Mouse (Mus musculus): ENCODE data around the gene Jund.

The Jund gene

DNA sequence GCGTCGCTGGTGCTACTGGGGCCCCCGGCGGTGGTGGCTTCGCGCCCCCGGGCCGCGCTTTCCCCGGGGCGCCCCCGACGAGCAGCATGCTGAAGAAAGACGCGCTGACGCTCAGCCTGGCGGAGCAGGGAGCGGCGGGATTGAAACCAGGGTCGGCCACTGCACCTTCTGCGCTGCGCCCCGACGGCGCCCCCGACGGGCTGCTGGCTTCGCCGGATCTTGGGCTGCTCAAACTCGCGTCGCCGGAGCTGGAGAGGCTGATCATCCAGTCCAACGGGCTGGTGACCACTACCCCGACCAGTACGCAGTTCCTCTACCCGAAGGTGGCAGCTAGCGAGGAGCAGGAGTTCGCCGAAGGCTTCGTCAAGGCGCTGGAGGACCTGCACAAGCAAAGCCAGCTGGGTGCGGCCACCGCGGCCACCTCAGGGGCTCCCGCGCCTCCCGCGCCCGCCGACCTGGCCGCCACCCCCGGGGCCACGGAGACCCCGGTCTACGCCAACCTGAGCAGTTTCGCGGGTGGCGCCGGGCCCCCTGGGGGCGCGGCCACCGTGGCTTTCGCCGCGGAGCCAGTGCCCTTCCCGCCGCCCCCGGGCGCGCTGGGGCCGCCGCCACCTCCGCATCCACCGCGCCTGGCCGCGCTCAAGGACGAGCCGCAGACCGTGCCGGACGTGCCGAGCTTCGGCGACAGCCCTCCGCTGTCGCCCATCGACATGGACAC is 526 bp downstream of the Jund start:
- DNase-seq (ENCODE audit: inconsistent age in 2 of 2, low spot score in 1 of 2): no peak

DNA sequence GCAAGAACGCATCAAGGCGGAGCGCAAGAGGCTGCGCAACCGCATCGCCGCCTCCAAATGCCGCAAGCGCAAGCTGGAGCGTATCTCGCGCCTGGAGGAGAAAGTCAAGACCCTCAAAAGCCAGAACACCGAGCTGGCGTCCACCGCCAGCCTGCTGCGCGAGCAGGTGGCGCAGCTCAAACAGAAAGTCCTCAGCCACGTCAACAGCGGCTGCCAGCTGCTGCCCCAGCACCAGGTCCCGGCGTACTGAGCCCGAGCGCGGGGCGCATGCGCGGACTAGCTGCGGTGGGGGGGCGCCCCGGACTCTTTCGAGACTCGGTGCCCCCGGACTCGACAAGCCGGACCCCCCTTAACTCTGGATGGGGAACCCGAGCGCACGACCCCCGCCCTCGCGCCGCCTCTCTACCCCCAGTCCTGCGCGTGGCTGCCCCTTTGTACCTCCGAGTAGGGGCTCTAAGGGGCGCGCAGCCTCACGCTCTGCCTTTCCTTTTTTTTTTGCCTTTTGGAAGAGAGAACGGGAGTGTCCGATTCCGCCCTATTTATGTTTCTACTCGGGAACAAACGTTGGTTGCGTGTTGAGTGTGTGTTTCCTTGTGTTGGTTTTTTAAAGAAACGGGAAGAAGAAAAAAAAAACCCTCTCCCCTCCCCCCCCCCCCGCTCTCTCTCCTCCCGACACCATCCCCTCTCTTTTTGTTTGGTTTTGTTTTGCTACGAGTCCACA is 1.2 kb downstream of the Jund start:
- DNase-seq (ENCODE audit: inconsistent age in 2 of 2, low spot score in 1 of 2): peak; percentile 88 to 95

DNA sequence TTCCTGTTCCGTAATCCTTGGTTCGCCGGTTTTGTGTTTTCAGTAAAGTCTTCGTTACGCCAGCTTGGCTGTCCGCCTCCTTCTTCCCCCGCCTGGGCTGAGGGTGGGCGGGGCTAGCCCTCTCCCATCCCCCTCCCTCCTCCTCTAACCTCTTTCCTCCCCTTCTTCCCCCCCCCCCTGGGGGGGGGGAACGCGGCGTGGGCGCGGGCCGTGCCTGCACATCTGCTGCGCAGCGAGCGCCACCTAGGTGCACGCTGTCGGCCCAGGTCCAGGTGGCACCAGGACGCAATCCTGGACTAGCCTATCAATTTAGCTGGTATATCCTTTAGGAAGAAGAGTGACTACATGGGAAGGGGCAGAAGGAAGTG is 1.8 kb downstream of the Jund start:
- peak; percentile 93 to 97 for DNase-seq (ENCODE audit: inconsistent age in 2 of 2, low spot score in 1 of 2)

DNA sequence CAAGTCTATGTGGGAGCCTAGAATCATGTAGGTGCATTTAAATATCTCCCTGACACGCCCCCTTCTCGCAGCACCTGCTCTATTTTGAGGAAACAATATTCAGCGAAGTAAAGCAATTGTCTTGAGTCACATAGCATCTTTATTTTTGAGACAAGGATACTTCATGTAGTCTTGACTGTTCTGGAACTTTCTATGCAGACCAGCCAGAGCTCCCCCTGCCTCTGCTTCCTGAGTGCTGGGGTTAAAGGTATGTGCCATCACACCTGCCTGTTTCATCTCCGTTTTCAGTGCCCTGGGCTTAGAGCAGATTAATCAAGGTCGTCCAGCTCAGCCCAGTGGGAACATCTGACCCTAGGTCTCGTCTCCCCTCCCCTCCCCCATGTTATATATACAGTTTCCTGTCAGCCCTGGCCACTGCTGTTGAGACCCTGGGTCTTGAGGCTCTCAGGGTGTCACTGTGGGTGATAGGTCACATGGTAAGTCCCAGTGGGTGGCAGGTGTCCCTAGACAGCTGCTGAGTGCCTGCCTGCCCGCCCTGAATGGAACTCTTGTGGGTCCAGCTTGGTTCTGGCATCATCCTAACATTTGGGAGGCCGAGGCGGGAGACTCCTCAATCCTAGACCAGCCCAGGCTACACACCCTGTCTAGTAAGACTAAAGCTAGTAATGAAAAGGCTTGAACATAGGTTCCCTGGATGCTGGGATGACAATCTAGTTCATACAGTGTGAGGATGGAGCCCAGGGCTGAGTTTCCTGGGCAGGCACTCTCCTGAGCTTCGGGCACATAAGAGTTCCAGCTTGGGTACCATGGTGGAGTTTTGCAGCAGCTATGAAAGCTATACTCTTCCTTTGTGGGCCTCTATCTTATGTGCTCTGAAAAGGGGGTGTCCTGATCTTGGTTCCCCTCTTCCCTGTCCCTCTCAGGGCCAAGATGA is 2.6 kb downstream of the Jund start:
- peak in 1 of 2 experiments; percentile 66 for DNase-seq (ENCODE audit: inconsistent age in 2 of 2, low spot score in 1 of 2)

DNA sequence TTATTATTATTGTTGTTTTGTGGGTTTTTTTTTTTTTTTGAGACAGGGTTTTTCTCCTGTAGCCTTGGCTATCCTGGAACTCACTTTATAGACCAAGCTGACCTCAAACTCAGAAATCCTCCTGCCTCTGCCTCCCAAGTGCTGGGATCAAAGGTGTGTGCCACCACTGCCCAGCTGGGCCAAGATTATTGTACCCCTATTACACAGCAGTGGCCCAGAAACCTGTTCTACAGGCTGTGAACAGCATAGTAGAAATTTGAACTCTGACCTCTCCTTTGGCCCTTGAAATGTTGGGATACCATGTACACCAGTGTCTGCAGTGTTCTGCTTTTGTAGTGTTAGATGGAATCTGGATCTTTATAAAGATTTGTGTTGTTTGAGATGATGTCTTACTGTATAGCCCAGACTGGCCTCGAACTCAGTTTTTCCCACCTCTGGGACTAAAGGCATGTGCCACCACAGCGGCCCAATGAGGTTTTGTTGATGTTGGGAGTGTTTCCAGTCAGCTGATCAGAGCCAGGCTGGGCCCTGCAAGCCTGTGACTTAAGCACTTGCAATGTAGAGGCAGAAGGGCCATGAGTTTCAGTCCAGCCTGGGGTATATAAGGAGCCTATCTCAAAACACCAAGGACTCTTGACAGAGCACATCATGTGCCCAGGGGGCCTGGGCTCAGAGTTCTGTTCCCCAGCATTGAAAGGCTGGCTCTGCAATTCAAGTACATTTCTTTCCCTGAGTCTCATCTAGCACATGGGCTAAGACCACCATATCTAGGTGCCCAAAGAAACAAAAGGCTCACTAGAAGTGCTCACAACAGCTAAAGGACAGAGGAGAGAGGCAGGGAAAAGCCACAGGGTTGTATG is 3.5 kb downstream of the Jund start:
- DNase-seq (ENCODE audit: inconsistent age in 2 of 2, low spot score in 1 of 2): no peak

GRCm38 (mm10) chr8:70702842-70703182 is 4.1 kb downstream of the Jund start:
- DNase-seq (ENCODE audit: inconsistent age in 2 of 2, low spot score in 1 of 2): peak; percentile 88 to 91

- DNase-seq (ENCODE audit: inconsistent age in 2 of 2, low spot score in 1 of 2): no peak
These were observed 4.5 kb downstream of the Jund start, which contains the start of gene Iqcn for GRCm38 (mm10) chr8:70703287-70703686. TSS of gene Iqcn (plus strand) at chr8:70703457.

- peak; percentile 76 to 87 for DNase-seq (ENCODE audit: inconsistent age in 2 of 2, low spot score in 1 of 2)
These were observed 9.5 kb downstream of the Jund start for GRCm38 (mm10) chr8:70708281-70708680.

- peak in 1 of 2 experiments; percentile 24 for DNase-seq (ENCODE audit: inconsistent age in 2 of 2, low spot score in 1 of 2)
These were observed 11.0 kb downstream of the Jund start for GRCm38 (mm10) chr8:70709794-70710193.

DNA sequence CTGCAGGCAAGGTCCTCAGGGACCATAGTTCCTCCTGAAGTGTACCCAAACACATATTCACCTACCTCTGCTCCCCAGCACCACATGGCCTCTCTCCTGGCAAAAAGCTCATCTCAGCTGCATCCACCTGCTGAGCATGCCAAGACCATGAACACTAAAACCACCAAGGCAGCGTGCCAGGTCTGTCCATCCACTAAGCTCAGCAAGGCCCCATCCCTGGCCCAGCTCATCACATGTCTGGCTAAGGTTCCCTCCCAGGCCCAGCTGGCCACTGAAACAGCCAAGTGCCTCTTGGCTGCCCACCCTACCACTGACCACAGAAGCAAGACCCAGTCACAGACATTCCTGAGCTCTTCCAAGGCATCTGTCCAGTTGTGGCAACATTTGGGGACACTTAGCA is 11.5 kb downstream of the Jund start:
- peak; percentile 51 to 75 for DNase-seq (ENCODE audit: inconsistent age in 2 of 2, low spot score in 1 of 2)

DNA sequence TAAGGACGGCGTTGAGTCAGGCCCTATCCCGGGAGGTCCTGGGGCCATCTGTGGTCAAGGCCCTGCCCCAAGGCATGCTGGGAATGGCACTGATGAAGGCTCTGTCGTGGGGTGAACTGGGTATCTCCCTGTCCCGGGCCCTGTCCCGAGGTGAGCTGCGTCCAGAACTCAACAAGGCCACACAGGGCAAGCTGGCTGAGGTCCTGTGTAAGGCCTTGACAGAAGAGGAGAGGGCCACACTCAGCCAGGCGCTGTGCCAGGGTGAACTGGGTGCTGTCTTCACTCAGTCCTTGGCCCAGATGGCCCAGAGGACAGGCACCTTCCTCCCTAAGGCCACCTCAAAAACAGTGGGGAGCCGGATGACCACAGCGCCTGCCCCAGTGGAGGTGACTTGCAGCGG is 12.3 kb downstream of the Jund start:
- DNase-seq (ENCODE audit: inconsistent age in 2 of 2, low spot score in 1 of 2): peak; percentile 87 to 94

DNA sequence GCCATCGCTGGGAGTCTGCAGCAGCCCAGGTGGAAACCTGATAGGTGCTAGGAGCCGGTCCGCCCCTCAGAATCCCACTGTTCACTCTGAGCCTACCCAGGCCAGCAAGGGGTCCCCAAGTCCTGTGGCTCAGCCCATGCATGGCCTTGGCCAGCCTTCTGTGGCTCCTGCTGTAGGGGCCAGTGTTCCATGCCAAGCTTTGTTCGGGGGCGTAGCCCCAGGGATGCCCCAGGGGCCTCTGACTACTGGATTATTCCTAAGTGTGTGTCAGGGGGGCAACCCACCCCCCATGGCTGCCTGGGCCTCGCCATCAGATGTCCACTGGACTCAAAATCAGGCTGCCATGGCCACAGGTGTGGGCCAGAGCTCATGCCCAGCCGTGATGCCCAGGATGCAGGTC is 15.2 kb downstream of the Jund start:
- DNase-seq (ENCODE audit: inconsistent age in 2 of 2, low spot score in 1 of 2): peak; percentile 9 to 32

DNA sequence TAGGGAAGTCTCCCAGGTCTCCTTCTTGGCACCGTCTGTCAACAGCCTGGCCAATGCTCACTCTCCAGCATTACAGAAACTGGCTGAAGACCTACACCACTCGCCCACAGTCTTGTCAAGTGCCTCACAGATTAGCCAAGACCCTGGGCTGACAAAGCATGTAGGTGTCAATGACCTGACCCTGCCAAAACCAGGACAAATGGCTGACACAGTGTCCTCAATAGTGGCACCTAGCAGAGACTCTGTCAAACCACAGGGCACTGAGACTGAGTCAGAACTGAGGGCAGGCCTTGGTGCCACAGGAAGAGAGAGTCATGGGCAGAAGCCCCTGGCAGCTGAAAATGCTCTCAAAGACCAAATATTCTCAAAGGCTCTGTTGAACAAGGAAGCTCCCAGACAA is 16.3 kb downstream of the Jund start:
- DNase-seq (ENCODE audit: inconsistent age in 2 of 2, low spot score in 1 of 2): peak; percentile 45 to 81

- peak; percentile 17 to 30 for DNase-seq (ENCODE audit: inconsistent age in 2 of 2, low spot score in 1 of 2)
These were observed 18.0 kb downstream of the Jund start for GRCm38 (mm10) chr8:70716521-70717400.

- peak; percentile 58 to 80 for DNase-seq (ENCODE audit: inconsistent age in 2 of 2, low spot score in 1 of 2)
These were observed 19.5 kb downstream of the Jund start, which contains the start of gene Gm3336 for GRCm38 (mm10) chr8:70718297-70718696. TSS of gene Gm3336 (plus strand) at chr8:70718543.

- DNase-seq (ENCODE audit: inconsistent age in 2 of 2, low spot score in 1 of 2): peak; percentile 23 to 64
These were observed 21.1 kb downstream of the Jund start for GRCm38 (mm10) chr8:70719796-70720270.

DNA sequence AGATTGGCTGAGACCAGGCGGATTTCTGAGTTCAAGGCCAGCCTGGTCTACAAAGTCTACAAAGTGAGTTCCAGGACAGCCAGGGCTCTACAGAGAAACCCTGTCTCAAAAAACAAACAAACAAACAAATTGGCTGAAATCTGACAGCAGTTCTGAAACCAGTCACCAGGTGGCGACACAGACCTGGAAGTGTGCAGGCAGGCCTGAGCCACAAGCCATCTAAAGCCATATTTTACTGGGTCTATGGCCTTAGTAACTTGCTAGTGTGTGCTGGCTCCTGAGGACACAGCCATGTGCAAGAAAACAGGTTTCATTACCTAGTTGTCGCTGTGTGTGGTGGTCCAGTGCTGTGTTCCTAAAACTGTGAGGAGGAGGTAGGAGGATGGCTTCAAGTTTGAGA is 22.0 kb downstream of the Jund start:
- DNase-seq (ENCODE audit: inconsistent age in 2 of 2, low spot score in 1 of 2): peak; percentile 75 to 93

DNA sequence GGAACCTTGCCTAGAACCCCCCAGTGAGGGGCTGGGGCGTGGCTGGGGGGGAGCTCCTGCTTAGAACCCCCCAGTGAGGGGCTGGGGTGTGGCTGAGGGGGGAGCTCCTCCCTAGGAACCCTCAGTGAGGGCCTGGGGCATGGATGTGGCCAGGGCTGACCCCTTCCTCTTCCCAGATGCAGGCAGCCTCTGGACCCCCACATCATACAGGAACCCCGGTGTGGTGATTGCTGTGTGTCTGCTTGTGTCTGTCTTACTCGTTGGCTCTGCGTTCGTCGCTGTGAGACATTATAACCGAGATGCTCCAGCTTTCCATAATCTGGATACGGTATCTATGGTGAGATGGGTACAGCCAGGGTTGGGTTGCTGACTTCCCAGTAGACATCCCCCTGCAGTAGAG is 22.9 kb downstream of the Jund start:
- DNase-seq (ENCODE audit: inconsistent age in 2 of 2, low spot score in 1 of 2): peak in 1 of 2 experiments; percentile 12

GRCm38 (mm10) chr8:70723486-70724210 is 24.9 kb downstream of the Jund start, which contains the start of gene Pde4c:
TSS of gene Pde4c (plus strand) at chr8:70723720.
- no peak for DNase-seq (ENCODE audit: inconsistent age in 2 of 2, low spot score in 1 of 2)
